Mouse (Mus musculus): ENCODE measurements at regions not wholly inside any gene's neighbourhood (a gene's known extent, or its start where the extent isn't known, plus 50 kb on each side); places are given as distances from the start of the nearest gene placed in this dataset.
A peak's percentile ranks its signal among the peaks of the same experiment; 100 is the strongest.
"Not testable (repeated sequence)": the region's sequence is repeated elsewhere in the genome, so short reads cannot be mapped to it uniquely, and the experiment has no call there.

- DNase-seq (ENCODE audit: low read depth, low spot score), result not testable (repeated sequence)
These were observed 87.8 kb upstream of the Vldlr start for GRCm38 (mm10) chr19:27128501-27128900.

GRCm38 (mm10) chr19:27134360-27134759 is 81.9 kb upstream of the Vldlr start:
- peak; percentile 74 for DNase-seq (ENCODE audit: low read depth, low spot score)

- DNase-seq (ENCODE audit: low read depth, low spot score), result no peak
These were observed 75.4 kb upstream of the Vldlr start for GRCm38 (mm10) chr19:27140892-27141291.

DNA sequence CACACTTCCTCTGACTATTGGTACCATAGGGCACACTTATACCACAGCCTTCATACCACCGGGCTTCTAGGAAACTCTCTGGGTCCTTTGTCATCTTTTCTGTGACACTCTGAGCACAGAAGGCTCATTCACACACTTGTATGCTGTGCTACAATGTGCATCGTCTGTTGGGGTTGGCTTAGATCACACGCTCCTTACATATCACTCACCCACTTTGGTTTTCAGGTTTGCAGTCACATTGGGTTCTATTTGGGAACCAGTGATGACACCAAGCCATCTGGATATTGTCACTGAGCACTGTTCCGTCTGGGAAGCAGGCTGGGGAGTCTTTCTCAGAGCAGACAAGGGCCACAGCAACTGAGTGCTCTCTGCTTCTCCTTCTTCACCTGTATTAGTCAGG is 74.1 kb upstream of the Vldlr start:
- DNase-seq (ENCODE audit: low read depth, low spot score), result peak; percentile 66

- DNase-seq (ENCODE audit: low read depth, low spot score), result no peak
These were observed 68.9 kb upstream of the Vldlr start for GRCm38 (mm10) chr19:27147404-27147803.

DNA sequence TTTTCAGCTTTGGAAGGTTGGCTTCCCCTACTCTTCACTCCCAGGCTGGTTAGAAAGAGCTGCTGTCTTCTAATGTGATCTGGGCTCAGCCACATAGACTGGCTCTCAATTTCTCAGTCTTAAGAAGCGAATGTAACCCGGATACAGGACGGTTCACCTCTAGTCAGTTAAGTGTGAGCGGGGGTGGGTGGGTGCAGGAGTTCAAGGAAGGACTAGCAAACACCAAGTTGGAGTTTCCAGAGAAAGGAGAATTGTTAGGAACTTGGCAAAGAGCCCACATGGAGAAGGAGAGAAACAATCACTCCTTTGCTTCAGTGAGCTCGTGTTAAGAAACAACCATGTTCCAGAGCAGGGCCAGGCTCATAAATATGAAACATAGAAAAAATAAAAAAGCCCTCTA is 68.0 kb upstream of the Vldlr start:
- peak; percentile 7 for DNase-seq (ENCODE audit: low read depth, low spot score)

DNA sequence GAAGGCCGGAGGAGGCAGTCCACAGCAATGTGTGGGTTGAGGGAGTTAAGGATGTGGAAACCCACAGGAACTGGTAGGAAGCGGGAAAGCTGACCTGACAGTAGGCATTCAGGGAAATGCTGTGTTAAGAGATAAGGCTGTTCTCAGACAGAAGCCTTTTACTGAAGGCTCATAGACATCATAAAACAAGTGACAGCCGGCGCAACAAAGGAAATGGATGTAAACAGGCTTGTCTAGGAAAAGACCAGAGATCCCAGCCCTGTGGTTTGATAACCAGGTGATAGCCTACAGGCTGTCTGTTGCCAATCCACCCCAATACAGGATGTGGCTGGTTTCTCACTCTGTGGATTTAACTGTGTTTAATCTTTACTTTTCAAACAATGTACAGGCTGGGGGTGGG is 66.7 kb upstream of the Vldlr start:
- DNase-seq (ENCODE audit: low read depth, low spot score), result no peak

DNA sequence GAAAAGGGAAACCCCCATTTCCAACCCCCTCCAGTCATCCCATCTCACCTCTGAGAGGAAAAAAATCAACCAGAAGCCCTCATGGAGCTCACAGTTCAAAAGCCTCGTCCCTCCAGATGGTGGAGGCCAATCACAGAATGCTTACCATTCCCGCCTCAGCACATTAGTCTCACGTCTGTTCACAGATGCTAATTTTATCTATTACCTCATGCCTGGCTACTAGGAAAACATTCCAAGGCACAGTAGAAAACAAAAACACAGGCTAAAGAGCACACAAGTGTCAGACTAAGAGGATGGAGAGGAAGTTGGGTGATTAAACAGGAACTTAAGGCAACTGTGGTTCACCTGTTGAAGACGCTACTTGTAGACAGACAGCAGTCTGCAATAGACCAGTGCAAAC is 54.4 kb upstream of the Vldlr start:
- no peak for DNase-seq (ENCODE audit: low read depth, low spot score)

All from brain, adult 2 months (tissue).